Mouse (Mus musculus) heart, adult 9 months (tissue): ENCODE results near the gene Efnb2.

Experiments used
- DNase-seq, 2 experiments: peaks; one replicate each; pipeline ENCODE4 v3.0.0; 2022; ENCODE audit warnings: low spot score in 2 of 2

The Efnb2 gene

DNA sequence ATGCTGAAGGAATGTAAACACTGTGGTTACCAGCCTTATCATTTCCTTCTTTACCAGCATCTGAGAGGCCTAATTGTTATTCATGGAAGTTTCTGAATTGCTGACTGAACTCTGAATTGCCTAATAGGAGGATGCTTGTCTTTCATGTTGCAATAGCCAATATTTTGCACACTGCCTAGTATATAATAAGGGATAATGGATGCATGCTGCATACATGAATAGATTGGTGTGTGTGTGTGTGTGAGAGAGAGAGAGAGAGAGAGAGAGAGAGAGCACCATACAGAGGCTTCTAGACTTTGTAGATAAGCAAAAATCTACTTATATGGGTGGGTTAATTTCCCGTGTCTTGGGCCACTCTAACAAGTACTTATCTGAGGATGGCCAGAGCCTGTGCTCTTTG is 47.2 kb downstream of the Efnb2 start:
- DNase-seq: no peak

DNA sequence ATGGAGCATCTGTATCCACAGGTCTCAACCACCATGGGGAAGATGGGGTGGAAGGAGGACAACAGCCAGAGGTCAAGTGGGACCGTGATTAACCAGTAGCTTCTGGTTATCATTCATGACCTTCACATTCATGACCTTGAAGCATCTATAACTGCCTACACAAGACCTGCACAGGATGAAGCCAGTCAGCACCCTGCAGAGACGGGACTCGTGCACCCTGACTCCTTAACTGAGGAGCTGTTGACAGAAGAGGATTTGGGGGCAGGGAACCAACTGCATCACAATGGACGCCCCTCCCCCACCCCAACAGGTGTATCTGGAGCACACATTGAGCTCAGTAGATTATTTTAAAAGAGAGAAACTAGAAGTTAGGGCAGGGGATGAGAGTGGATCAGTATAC is 49.1 kb downstream of the Efnb2 start:
- DNase-seq: no peak

DNA sequence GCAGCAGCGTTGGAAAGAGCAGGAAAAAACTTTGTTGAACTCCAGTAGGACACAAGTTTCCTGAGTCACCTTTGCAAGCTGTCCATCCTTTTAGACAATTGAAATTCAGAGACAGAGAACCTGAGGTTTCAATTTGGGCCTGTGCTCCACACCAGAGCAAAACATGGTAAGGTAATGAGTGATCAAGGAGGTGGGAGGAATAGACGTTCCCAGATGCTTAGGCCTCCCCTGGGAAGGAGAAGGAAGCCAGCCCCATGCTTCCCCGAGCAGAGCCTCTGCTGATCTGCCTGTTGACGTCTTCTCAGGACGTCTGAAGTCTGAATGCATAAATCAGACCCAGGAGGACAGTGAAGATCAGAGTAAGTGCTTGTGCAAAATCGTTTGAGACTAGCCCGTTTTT is 51.3 kb downstream of the Efnb2 start:
- no peak for DNase-seq

DNA sequence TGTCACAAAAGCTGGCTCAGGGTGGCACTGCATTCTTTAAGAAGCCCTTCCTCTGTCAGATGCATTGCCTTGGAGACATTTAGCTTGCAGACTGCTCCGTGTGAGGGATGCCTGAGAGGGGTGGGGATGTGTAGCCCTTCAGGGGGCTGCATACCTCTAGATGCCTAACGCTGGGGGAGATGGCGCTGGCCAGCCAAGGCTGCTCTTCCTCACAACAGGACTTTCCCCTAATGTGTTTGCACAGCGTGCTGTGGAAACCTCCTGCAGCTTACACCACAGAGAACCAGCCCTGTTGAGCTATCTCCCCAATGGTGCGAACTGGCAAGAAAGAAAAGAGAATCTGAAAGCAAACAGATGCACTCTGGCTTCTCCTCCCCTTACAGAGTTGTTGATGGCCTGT is 51.9 kb downstream of the Efnb2 start:
- DNase-seq: no peak

DNA sequence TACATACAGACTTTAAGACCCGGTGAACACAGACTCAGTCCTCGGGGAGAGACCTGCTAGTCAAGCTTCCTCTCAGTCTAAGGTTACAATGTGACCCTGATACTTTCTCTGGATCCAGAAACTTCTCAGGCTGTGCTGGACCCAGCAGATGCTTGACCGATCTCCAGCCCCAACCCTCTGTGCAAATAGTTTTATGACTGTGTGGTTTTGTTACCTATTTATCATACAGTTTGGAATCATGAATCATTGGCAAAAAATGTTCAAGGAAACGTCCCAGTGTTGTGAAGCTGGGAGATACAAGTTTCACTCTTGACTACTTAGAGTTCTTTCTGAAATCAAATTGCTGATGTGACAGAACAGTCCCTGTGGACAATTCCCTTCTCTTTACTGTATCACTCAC is 55.4 kb downstream of the Efnb2 start:
- no peak for DNase-seq

DNA sequence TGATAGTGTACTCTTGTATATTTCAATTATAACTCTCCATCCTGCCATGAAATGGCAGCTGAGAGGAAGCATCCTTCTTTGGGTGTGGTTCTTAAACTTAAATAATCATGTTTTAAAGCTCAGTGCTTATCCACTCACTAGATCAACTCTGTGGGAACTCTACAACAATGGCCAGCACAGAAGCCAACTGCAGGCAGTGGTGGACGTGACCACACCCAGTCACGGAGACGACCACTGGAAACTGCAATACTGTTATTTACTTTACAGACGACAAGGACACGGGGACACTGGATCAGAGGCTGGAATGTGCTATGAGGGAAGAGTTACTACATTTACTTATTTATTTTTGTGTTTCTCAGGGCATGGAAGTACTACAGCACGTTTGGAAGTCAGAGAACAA is 57.2 kb downstream of the Efnb2 start:
- DNase-seq: peak; percentile 17 to 44

DNA sequence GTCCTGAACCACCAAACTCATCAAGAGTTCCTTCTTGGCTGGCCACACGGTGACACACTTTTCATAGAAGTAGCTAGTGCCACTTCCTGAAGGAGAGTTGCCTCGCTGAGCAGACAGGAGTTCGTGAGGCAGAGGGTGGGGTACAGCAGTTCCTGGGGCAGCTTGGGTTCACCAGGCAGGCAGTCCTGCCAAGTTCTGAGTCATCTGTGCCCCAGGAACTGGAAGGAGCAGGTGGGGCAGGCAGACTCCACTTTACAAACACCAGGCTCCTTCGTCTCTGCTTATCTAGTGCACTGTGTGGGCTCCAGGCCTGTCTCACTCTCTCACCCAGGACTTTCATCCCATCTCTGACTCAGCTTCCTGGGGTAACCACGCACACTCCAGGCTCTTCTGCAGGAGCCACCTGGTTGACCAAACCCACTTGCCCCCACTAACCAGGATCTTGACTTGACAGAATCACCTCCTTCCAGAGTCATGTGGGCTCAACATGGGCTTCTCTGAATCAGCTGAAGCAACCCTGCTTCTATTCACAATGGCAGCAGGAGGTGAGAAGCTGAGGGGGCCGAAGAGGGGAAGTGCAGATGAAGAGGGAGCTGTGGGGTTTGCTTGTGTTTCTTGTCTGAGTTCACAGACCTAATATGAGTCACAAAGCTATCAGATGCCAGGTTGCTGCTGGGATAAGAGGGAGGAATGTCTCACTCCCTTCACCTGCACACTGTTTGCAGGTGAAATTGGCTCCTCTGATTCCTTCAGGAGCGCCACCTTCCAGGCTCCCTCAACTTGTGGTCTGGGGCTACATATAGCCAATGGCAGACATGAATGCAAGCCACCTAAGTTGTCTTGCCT is 58.2 kb downstream of the Efnb2 start:
- peak; percentile 11 to 12 for DNase-seq

DNA sequence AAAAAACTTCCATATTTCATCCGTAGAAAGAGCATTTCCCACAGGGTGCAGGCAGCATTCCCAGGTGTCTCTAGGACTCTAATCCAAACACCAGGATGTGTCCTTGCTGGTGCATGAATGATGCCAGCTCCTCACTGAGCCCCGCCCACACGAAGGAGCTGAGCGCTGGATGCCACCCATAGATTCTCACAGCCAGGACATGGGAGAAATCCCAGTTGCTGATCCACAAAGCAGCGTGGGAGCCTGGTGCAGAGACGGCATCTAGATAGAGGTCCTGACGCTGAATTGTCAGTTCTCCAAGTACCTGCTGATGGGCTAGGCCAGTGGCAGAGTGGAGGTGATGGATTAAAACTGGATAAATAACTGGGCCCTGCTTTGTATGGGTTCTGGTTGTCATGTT is 61.1 kb downstream of the Efnb2 start:
- no peak for DNase-seq

DNA sequence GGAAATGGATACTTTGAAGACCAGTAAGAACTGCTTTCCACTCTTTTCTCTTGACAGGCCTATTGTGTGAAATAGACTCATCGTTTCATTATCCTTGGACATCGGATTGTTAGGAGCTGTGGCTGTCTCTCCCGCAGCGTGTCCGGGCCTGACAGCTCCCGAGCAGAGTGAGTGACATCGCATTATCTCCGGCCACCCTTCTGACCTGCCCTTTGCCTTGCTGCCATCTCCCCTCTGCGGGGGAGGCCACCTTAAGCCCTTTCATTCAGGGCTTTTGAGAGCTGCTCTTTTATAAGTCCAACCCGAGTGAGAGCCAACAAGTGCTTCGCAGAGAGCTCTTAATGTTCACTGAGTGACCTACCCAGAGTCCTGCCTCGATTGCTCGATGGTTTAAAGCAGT is 63.6 kb downstream of the Efnb2 start:
- no peak for DNase-seq

DNA sequence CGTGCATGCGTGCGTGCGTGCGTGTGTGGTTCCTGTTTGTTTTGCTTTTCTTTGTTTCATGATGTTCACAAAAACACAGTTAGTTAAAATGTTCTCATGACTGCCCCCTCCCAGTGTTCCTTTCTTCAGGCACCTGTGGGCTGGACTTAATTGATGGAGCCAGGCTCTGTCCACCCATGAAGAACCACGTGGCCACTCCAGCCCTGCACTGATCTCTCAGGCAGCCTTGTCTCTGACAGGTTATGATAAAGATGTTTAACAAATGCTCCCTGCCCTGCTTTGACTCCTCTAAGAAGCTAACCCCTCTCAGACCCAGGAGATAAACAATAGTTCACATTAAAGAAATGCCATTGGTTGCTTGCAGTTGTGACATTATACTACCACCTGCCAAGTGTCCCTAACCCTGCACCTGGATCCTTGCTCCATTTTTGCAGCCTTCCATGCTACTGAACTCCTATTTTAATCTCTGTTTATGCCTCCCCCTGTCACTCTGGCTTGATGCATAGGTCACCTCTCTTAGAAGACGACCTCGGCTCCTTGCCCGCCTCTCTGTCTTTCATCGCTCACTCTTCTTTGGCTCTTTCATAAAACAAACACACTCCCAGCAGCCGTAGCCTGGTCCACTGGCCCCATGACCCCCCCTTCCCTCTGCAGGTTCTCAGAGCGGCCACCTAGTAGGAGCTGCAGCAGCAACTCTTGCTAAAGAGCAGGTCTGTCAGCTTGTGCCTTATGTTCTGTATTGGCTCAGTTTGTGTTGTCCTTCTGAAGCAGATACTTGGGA is 65.0 kb downstream of the Efnb2 start:
- DNase-seq: no peak

DNA sequence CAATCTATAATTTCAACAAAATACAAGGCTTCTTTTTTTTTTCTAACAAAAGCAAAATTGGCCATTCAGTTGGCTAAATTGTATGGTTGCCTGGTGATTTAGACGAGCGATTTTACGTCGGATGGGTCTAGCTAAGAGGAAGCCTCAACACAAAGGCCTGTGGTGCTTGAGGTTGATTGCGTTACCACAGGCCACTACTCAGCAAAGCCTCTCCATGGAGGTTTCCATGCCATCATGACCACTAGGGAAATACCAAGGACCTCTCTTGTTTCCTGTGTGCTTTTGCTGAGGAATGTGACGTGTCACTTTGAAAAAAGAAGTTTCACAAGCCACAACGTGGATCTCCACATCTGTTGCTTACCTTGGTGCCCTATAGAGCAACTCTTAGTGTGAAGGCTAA is 67.2 kb downstream of the Efnb2 start:
- DNase-seq: no peak

DNA sequence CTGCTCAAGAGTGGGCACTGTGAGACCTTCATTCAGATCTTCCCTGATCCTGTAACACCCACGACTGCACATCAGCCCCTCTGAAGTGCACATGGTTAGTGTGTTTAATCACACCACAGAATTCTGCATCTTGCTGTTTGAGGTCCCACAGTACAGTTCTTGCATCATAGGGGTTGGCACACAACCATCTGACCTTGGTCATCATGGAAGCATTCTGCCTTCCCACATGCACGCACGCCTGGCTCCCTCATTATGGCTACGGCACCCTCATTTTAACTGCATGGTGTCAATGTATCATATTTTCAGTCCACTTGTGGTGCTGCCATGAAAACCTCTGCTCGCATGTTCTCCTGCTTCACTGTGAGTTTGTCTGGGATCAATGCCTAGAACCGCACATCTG is 67.7 kb downstream of the Efnb2 start:
- no peak for DNase-seq

DNA sequence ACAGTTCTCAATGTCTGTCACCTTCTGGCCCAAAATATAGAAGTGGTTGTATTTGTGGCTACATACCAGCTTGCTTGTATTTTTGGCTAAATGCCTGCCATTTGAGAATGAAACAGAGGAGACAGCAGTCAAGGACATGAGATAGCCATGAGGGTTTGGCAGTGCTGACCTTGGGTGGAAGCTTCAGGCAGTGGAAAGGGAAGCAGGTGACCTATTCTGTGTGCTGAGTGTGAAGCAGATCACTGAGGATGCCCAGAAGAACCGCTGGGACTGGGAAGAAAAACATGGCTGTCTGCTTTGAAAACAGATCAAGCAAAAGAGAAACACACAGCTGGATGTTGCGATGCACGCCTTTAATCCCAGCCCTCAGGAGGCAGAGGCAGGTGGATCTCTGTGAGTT is 68.7 kb downstream of the Efnb2 start:
- DNase-seq: no peak

DNA sequence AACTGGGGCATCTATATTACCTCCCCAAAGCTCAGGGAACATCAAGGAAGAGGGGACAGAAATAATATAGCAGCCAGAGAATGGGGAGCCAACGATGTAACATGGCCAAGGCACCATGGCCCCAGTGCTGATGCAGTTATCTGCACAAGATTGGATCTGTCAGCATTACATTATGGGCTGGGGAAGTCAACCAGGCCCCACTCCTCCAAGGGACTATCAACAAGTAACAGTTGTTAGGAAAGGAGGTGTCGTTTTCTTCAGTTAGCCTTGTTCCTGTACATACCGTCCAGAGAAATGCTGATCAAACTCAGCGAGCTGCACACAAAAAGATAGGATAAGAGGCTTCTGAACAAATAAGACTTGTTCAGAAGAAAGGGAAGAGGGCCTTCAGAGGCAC is 77.1 kb downstream of the Efnb2 start:
- no peak for DNase-seq

DNA sequence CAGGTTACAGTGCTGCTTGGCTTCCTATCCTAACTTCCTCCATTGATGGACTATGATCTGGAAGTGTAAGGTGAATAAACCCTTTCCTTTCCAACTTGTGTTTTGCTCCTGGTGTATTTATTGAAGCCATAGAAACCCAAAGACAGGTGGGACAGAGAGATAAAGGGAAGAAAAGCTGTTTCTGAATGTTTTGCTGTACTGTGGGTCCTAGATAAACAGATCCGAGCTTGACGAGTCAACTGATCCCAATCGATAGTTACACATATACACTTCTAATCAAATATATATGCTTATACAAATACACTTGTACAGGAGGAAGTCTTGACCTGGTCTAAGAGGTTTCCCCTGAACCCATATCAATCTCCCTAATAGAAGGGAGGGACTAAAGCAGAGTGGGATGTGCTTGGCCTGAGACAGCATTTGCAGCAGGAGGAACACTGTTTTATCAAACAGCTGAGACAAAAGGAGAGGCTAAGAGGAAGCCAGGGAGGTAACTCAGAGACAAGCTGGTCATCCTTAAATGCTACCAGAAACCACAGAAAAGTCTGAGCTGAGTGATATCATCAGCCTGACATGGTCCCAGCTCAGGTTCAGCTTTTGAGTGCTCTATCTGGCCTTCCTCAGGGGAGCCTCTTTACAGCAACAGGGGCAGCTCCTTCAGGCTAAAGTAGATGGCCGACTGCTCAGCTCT is 77.6 kb downstream of the Efnb2 start:
- no peak for DNase-seq

DNA sequence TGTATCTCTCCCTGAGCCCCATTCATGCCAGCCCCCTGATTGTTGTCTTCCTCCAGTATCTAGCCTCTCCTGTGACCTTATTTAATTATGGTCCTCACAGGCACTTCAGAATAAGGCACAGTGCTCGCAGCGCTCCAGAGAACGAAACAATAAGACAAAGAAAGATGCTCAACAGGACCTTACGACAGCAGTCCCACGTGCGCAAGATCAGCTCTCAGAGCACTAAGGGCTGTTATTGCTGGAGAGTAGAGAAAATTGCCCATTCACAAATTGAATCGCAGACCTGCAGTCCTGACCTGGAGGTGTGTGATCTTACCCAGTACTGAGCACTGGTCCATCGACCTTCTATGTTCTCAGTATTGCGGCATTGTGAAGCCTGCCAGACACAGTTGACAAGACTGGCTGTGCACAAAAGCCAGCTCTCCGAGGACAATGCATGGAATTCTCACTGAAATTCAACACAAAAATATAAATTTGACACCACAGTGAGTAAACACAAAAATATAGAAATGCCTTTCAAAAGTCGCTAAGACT is 83.2 kb downstream of the Efnb2 start:
- no peak for DNase-seq

DNA sequence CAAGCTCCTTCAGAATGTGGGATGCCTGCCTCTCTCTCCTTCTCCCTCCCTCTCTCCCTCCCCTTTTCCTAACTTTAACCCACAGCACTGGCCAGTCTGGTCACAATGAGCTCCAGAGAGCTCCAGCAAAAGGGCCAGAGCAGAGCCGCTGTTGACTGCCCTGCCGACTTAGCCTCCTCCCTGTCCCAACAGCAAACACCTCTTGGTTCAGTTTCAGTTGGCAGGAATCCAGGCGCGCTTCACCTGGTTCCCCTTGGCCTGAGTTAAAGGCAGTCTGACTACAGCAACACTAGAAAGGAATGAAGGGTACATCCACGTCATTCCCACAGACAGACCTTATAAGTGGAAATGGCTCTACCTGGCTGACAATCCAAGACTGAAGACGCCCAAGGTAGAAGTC is 84.2 kb downstream of the Efnb2 start:
- no peak for DNase-seq

DNA sequence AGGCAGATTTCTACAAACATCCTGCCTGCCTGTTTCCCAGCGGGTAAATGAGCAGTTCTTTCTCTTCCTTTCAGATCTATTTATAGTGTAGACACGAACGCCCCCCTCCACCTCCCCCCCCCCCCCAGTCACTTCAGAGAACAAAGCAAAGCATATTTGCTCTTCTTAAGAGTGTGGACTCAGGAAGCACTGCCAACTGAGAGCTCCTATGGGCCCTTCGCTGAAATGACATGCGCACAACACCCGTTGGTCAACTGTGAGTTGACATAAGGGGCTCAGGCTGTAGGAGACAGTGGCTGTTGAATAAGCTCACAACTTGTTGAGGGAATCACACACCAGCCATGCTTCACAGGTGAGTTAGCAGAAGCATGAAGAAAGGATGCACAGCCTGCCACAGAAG is 84.8 kb downstream of the Efnb2 start:
- DNase-seq: no peak

DNA sequence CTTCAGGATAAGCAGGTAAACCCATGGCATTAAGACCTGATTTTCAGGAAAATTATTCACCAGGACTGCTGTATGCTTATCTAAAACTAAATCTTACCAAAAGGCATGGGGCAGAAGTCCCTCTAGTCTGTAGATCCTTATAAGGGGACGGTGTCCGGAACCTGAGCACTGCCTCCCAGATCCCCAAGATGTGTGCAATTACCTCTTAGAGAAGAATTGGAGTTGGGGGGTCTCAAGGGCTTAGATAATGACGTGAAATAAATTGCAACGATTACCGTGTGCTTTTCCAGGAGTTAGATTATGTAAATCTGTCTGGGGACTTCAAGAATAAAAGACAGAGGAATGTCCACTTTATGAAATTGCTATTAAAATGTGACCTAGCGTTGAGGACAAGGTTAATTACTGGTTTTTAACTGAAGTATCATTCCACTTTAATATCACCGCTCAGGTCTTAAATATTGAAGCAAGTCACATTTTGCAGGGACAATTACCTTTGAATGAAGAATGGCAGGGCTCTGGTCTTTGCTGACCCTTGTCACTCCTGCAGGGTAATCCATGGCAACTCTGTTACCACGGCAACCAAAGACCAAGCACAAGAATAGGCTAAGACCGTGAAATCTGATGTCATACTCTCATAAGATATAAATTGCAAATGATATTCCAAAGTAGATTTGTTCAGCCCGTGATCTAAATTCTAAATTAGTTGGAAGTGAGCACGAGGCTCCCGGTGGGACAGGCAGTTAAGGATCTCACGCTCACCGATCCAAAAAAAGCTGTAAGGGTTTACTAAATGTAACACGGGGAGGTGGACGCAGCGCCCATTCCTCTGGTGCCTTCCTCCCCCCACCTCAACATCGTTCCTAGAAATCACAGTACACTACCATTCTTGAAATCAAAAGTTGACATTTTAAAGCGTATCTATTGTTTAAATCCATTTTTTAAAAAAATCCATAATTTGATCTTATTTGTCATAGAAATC is 86.2 kb downstream of the Efnb2 start:
- DNase-seq: no peak

DNA sequence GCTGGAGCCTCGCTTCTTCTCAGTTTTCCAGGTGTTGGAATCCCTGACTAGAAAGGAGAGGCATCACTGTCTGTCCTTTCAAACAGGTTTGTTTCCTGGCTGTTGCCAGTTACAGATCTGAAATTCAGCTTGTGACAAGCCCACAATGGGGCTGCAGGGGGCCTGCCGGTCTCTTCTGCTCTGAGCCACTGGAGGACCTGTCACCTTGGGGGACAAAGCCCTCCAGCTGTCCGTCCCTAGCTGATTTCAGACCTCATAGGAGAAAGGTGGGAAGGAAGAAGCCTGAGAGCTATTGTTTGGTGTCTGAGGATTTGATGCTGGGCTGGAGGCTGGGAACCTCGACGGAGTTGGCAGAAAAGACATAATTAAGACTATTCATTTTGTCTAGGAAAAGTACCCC is 88.8 kb downstream of the Efnb2 start:
- no peak for DNase-seq

DNA sequence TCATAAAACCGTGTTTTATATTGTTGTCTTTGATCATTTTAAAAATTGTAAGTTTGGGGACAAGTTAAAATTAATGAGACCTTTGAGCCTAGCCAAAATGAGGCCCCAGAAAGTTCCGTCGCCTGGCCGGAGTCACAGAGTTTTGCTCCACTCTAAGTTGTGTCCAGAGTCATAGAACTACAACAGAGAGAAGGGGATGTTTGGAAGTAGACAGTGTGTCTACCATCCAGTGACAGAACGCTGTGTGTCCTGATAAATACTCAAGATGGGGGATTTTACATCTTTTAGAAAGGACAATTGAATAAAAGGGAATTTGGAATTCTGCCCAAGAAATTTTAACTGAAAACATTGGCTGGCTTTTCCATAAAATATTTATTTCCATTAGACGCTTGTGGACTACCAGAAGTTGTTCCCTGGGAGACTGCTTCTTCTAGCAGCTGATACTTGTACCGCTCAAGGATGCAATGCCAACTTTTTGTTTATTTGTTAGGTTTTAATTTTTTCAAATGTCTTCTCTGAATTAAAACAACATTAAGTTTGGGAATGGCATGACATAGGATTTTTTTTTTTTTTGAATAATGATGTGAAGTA is 89.3 kb downstream of the Efnb2 start:
- no peak for DNase-seq
